Mouse (Mus musculus): Measurements from ENCODE around the gene Ppp1r26.
A peak's percentile ranks its signal among the peaks of the same experiment; 100 is the strongest.
"Not testable (repeated sequence)": the region's sequence is repeated elsewhere in the genome, so short reads cannot be mapped to it uniquely, and the experiment has no call there.

Gene Ppp1r26

DNA sequence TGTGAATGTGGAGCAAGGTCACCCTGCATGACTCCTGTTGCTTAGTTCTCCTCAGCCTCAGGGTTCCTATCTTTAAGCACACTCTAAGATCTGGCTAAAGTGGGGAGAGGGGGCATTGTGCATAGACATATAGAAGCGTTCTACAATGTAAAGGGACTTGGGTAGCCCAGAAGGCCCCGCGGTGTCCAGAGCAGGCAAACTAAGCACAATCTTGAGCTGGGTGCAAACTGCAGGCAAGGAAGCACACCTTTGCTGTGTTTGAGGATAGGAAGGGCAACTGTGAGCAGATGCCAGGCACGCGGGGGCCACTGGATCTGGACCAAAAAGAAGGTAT lies 452 bp upstream of the Ppp1r26 start:
- DNase-seq (ENCODE audit: low read depth), result no peak

DNA sequence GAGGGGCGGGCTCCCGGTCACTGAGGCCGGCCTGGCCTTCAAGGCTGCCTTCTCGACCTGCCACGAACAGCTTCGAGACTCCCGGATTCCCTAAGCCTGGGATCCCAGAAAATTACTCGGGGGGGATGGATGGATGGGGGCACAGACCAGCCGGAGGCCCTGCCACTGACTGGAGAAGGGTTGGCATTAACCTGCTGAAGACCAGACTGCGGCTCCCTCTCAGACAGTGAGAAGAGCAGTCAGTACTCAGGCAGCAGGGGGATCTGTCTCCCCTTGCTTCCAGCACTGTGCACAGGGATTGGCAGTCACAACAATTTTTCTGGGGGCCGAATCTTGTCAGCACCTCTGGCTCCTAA lies 693 bp downstream of the Ppp1r26 start:
- DNase-seq (ENCODE audit: low read depth), result no peak

DNA sequence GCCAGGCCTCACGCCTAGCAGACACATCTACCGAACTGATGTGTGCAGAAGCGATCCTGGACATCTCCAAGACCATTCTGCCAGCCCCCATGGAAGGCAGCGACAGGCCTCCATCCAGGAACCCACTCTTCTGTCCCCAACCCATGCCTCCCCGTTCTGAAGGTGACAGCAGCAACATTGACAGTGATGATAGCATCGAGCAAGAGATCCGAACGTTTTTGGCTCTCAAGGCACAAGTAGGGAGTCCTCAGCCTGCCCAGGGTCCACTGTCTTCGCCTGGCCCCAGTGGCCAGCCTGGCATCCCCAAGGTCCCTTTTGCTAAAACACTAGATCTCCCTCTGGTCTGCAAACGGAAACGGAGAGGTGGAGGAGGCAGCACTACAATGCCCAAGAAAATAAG lies 5.1 kb downstream of the Ppp1r26 start:
- DNase-seq (ENCODE audit: low read depth), result no peak

DNA sequence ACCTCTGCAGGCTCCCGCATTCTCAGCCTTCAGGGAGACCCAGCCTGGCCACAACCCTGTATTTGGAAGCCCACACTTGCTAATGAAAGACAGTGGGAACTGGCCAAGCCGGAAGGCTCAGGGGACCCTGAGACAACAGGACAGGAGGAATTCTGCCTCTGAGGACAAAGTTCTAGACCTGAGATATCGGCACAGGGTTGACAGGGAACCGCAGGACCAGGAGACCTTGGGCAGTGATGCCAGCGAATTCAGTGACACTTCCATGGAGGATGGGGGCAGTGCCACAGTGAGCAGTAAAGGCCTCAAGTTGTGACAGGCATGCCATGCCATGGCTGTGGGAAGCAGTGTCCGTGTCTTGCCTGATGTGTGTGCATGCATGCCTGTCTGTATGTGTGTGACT lies 6.9 kb downstream of the Ppp1r26 start:
- no peak for DNase-seq (ENCODE audit: low read depth)

DNA sequence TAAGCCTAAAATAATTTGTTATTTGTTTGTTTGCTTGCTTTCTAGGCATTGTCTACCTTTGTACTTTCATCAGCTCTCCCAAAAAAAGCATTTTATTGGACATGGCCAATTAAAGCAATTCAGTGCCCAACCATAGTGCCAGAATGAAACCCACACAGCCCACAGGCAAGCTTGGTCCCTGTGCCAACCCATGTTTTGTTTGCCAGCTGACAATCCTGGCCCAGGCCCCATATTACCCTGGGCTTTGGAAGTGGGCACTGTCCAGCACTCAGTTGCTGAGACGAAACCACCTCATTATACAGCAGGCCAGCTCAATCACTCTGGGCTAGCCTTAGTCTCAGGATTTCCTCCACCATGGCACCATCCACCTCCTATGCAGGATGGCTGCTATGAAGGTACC lies 10.0 kb downstream of the Ppp1r26 start:
- no peak for DNase-seq (ENCODE audit: low read depth)

DNA sequence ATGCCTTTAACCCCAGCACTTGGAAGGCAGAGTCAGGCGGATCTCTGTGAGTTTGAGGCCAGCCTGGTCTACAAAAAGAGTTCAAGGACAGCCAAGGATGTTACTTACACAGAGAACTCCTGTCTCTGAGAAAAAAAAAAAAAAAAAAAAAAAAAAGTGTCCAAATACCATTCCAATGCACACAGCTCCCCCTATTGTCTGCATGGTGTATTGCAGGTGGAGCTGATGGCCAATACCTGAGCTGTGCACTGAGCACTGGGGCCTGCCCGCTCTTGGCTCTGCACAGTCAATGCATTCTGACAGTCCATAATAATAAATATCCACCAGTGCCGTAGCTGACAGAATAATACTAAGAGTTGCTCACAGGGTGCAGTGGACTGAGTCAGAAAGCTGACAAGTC lies 17.3 kb downstream of the Ppp1r26 start:
- DNase-seq (ENCODE audit: low read depth), result peak; percentile 76

DNA sequence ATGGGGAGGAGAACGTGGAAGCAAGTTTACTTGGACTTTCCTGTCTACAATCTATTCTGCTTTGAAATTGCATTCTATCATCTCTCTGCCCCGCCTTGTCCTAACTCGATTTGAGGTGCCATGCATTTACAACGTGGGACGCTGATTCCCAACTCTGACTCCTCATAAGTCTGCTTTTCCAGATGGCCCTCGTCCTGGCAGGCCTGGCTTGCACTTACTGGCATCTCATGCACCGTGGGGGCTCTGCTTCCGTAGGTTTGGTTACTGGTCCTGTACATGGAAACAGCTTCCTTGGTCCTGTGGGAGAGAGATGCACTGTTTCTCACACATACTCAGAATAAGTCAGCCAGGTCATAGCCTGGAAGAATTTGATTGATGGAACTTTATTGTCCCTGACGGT lies 18.3 kb downstream of the Ppp1r26 start:
- DNase-seq (ENCODE audit: low read depth), result no peak

DNA sequence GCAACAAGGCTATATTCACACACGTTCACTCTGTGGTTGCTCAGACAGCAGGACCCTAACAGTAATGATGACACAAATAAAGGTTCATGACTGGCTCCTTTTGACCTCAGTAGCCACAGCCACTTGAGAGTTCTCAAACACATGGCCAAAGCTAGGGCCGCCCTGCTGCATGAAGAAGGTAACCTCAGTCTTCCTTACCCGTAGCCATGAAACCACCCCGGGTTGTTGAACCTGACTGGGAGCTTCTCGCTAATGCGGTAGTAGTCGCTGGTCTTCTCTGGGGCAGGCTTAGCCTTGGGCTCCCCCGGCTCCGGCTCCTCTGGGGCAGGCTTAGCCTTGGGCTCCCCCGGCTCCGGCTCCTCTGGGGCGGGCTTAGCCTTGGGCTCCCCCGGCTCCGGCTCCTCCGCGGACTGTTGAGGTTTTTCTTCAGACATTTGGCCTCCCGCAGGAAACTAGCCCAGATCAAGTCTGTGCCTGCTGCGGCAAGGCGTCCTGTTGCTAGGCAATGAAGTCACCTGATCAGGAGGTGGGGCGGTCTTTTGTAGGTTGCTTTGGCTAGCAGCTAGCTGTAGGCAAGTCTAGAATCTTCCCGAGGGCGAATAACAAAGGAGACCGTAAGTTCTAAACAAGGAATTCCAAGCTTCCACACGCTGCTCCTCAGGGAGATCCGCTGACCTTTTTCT lies 19.4 kb downstream of the Ppp1r26 start, which contains the start of gene 1700007K13Rik:
TSS of gene 1700007K13Rik (minus strand) at position 497 of the 683 bp plus-strand sequence.
- DNase-seq (ENCODE audit: low read depth), result peak; percentile 63

DNA sequence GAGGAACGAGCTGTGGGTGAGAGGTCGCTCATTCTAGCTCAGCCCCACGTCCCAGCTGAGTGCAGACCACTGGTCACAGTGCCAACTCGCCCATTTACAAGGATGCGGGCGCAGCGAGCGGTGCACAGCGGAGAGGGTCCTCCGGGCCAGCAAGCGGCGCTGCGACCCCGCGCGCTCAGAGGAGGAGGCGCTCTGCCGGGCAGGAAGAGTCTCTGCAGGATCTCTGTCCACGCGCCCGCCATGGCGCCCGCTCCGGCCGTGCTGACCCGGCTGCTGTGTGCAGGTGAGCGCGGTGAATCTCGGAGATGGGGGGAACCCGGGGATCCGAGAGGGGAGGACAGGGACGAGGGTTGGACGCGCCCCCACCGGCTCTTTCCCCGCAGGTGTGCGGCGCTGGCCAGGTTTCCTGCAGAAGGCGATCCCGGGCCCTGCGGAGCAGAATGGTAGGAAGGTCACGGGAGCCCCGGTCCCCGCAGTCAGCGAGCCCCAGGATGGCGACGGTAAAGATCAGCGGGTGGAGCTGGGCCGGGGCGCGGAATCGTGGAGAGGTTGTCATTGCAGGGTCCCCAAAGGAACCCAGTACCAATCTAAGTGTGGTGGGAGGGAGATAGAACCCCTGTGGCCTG lies 21.4 kb downstream of the Ppp1r26 start, which contains the start of gene Mrps2:
TSS of gene Mrps2 (plus strand) at position 207 of the 626 bp plus-strand sequence.
- peak; percentile 93 for DNase-seq (ENCODE audit: low read depth)

DNA sequence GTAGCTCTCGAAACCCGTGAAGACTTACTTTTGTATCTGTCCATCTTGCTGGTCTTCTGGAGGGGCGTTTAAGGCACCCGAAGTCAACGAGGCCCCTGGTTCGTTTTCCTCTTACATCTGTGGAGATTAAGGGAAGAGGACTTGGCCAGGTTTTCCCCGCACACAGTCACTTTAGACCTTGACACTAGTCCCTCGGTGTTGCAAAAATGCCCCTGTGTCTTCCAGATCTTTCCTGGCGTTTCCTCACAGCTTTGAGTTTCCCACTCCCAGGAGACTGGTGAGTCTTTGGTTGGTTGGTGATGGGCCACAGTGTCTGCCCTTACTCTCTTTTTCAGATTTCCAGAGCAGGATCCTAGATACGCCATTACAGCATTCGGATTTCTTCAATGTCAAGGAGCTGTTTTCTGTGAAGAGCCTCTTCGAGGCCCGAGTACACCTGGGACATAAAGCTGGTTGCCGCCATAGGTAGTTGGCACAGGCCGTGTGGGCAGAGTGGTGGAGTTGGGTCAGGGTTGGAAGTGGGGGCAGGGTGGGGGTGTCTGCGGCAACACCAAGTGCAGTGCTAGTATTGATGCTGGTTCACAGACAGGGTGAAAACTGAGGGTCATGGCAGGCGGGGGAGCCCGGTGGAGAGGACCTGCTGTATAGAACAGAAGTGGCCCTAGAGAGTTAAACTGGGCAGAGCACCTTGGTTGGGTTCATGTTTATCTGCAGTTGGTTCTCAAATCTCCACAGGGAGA lies 22.1 kb downstream of the Ppp1r26 start:
- peak; percentile 12 for DNase-seq (ENCODE audit: low read depth)

DNA sequence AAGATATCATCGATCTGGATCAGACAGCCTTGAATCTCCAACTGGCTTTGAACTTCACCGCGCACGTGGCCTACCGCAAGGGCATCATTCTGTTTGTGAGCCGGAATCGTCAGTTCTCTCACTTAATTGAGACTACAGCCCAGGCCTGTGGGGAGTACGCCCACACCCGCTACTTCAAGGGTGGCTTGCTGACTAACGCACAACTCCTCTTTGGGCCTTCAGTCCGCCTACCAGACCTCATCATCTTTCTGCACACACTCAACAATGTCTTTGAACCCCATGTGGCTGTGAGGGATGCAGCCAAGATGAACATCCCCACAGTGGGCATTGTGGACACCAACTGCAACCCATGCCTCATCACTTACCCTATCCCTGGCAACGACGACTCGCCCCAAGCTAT lies 22.9 kb downstream of the Ppp1r26 start:
- no peak for DNase-seq (ENCODE audit: low read depth)

DNA sequence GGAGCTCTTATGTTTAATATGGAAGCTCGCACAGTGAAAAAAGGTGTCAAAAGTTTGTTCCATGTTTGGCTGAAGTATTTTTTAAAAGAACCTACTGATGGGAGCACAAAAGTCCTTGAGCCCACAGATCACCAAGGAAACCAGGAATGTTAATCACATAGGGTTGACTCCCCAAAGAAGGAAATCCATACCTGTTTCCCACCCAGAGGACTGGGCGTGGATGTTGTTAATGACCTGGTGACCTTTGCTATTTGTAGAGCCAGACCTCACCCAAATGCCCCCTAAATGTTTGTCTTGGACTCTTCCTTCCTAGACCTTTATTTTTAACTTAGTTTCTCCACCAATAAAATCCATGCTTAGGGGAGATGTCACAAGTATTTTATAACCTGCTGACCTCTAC lies 24.0 kb downstream of the Ppp1r26 start:
- no peak for DNase-seq (ENCODE audit: low read depth)

DNA sequence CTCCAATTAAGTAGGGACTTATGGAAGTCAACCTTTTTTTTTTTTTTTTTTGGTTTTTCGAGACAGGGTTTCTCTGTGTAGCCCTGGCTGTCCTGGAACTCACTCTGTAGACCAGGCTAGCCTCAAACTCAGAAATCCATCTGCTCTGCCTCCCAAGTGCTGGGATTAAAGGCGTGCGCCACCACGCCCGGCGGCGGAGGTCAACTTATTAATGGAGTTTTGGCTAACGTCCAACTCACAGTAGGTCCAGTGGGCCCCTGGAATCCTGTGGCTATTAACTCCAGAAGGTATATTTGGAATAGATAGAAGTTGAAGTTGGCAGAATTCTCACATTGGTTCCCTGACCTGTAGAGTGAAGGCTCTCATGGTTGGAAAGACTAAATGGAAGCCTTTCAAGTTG lies 25.4 kb downstream of the Ppp1r26 start:
- not testable (repeated sequence) for DNase-seq (ENCODE audit: low read depth)

DNA sequence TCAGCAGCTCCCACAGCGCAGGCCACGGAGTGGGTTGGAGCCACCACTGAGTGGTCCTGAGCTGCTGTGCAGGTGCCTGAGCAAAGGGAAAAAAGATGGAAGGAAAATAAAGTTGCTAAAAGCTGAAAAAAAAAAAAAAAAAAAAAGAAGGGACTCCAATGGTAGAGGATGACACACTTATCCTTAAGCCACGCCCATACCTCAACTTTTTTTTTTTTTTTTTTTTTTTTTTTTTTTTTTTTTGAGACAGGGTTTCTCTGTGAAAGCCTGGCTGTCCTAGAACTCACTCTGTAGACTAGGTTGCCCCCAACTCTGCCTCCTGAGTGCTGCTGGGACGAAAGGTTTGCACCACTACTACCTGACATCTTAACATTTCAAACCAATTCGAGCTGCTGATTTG lies 31.4 kb downstream of the Ppp1r26 start:
- not testable (repeated sequence) for DNase-seq (ENCODE audit: low read depth)

DNA sequence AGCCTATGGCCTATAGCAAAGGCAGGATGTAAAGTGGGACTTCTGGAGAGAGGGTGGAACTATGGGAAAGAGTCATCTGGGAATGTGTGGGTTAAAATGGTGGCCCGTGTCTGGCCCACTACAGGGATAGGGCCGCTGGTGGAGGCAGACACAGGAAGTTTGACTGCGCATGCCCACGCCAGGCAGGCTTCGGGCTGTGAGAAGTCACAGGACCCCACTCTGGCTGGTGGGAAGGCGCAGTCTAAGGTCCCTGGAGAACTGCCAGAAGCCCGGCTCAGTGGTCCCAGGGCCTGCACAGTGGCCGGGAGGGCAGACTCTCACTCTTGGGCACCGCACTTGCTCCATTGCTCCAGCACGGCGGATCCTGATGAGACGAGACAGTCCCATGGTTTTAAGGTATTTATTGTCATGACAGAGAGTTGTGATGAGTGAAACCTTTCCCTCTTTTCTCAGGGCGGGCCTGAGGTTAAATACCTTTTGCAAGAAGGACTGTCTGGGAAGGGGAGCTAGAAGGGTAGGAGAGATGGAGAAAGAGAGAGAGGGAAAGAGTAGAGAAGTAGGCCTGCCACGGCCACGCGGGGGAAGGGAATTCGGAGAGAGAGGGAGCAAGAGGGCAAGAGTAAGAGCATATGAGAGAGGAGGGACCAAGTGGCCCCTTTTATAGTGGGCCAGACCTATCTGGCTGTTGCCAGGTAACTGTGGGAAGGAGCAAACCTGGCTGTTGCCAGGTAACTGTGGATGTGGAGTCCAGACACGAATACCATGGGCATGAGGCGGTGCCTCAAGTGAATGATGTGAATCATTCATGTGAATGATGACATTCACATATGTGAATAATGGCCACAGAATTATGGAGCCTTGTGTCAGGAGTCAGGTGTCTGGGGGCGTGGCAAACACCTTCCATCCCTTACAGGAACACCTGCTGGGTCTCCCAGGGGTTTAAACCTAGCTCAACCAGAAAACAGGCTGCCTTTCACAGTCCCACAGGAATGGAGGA lies 32.9 kb downstream of the Ppp1r26 start:
- no peak for DNase-seq (ENCODE audit: low read depth)

DNA sequence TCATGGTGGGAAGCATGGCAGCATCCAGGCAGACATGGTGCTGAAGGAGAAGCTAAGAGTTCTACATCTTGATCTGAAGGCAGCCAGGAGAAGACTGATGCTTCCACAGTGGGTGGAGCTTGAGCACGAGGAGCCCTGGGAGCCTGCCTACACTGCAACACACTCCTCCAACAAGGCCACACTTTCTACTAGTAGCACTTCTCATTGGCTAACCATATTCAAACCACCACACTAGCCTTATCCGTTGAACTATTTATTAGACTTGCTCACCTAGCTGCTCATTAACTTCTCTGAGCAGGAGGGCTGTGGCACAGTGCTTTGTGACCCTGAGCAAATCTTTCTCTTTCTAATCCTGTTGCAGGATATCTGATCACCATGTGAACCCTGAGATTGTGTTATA lies 37.3 kb downstream of the Ppp1r26 start:
- no peak for DNase-seq (ENCODE audit: low read depth)

DNA sequence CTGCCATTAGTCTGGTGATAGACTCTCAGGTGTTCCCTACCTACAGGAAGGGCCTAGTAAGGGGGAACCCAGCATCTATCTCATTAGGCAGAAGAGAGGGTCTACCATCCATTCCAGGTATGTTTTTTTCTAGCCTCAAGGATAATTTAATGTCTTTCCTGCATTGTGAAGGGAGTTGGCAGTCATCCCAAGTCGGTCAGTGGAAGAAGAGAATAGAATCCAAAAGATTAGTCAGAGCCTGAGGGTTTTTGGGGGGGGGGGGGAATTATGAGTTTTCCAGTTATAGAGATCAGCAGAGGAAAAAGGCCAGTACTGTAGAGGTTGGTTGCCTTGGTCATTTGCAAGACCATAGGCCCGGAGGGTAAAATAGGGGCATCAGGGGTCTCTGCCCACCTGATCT lies 47.9 kb downstream of the Ppp1r26 start:
- DNase-seq (ENCODE audit: low read depth), result peak; percentile 86

DNA sequence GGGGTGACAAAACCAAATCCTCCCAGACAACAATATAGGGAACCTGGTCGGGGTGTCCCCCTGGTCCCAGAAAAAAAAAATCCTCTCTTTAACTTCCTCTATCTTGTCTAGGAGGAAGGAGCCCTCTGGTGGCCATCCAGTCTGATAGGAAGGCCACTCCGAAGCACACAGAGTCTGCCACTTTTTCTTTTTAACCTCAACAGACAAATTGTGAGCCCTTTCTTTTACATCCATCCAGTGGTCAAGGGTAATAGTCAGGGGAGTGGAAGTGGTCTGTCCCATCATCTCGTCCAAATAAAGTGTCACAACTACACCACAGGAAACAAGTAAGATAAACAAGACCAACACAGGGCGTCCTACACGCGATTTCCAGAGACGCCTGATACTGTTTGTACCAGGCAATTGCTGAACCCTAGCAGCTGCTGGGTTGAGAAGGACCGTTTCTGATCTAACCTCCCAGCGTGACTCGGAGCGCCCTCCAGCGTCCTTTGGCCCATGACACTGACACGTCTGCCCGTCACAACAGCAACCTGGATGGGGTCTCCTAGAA lies 48.7 kb downstream of the Ppp1r26 start:
- peak; percentile 55 for DNase-seq (ENCODE audit: low read depth)

DNA sequence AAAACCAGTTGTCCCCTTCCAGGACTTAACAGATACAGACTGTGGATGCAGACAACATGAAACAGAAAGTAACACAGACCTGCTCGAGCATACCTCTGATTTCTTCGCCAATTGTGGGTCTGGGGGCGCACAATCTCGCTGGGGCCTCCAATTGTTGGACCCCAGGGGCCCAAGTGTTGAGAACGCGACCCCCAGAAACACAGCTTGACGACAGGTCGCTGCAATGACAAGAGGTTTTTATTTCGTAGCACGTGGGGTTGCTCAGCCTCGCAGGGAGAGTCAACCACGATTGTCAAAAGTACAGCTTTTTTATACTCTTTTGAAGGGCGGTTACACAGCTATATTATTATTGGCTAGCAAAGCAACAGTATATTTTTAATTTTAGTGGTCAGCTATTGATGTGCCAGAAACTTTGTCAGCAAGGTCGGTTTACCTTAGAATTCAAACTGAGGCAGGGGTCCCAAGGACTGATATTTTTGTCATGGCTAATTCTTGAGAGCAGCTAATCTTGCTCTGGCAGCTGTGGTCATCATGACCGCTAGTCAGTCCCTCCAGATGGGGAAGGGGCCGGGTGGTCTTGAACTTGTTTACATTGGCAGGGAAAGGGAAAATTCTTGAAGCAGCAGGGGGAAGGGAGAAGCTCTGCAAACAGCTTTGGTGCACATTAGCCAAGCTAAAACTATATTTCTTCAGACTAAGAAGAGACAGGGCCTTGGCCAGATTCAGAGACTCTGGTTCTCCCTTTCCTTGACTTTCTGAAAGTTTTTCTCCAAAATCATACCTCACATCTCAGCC lies 49.4 kb downstream of the Ppp1r26 start:
- no peak for DNase-seq (ENCODE audit: low read depth)

DNA sequence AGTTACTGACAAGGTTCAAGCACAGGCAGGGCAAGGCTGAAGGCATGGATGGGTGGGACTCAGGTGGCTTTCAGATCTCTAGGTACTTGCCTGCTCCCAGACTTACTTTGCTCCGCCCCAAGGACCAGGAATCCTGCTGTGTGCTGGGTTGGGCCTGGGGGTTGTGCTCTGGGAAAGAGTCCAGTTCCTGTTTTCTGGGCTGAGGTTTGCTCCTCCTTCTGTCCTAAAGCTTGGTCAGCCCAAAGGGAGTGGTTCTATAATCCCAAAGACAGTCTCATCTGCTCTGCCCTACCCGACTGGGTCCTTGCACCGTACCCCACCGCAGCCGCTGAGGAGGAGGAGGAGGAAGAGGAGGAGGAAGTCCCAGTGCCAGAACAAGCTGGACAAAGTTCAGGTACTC lies 50.1 kb downstream of the Ppp1r26 start, which contains the start of gene Gbgt1:
TSS of gene Gbgt1 (plus strand) at position 221 of the 400 bp plus-strand sequence.
- peak; percentile 23 for DNase-seq (ENCODE audit: low read depth)

DNA sequence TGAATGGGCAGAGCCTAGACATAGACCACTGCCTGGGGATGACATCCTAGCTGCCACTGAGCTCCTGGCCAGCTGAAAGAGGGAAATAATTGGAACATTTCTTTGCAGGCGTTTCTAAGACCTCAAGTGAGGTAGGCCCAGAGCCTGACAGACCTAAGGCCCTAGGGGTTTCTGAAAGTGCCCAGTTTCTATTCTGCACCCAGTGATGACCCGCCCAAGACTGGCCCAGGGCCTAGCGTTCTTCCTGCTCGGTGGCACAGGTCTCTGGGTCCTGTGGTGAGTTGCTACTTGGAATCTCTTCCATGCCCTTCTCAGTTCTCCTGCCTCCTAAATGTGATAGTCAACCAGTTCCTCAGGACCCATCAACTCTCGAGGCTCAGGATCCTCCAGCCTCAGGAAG lies 51.0 kb downstream of the Ppp1r26 start:
- DNase-seq (ENCODE audit: low read depth), result no peak
